Mouse (Mus musculus) myocyte (in vitro differentiated cells): ENCODE results near the gene Pacrg. TPM values are rescaled to one million over a fixed set of nuclear protein-coding genes. Genes with fewer than 3 reads are reported as not detected.
A peak's percentile ranks its signal among the peaks of the same experiment; 100 is the strongest.

ENCODE experiments used
- H3K27me3 ChIP-seq: one replicate; pipeline ENCODE4 v1.6.1; 2011; ENCODE audit not compliant: control insufficient read depth, insufficient read depth, insufficient read length
- H3K36me3 ChIP-seq: one replicate; pipeline ENCODE4 v1.6.1; 2011; ENCODE audit not compliant: control insufficient read depth, insufficient read depth
- H3K4me2 ChIP-seq: one replicate; pipeline ENCODE4 v1.6.1; 2011; ENCODE audit warnings: low read depth, control low read depth
- H3K4me3 ChIP-seq: one replicate; pipeline ENCODE4 v1.5.1; 2011; ENCODE audit warnings: mild to moderate bottlenecking, control low read depth, moderate library complexity
- H3K79me2 ChIP-seq: one replicate; pipeline ENCODE4 v1.6.1; 2011; ENCODE audit not compliant: control insufficient read depth, insufficient read depth
- H3ac ChIP-seq: one replicate; pipeline ENCODE4 v1.6.1; 2011; ENCODE audit not compliant: control insufficient read depth, insufficient read length
- CEBPB ChIP-seq: IDR thresholded peaks from 2 replicates; pipeline ENCODE4 v1.6.1; 2011; ENCODE audit warnings: mild to moderate bottlenecking, moderate library complexity; ENCODE audit not compliant: poor library complexity, insufficient read depth, severe bottlenecking
- E2F4 ChIP-seq: IDR thresholded peaks from one replicate; pipeline ENCODE4 v1.6.1; 2011; ENCODE audit warnings: mild to moderate bottlenecking, control low read depth, moderate library complexity; ENCODE audit not compliant: insufficient read depth
- MAX ChIP-seq: IDR thresholded peaks from one replicate; pipeline ENCODE4 v1.6.1; 2011; ENCODE audit warnings: low read depth, mild to moderate bottlenecking, control low read depth
- MYOD1 ChIP-seq, 3 experiments: IDR thresholded peaks; one replicate each; pipeline ENCODE4 v1.6.1; 2011; ENCODE audit warnings: control low read depth in 2 of 3, low read depth in 2 of 3, mild to moderate bottlenecking in 2 of 3, moderate library complexity in 1 of 3; ENCODE audit not compliant: insufficient read length in 2 of 3, control insufficient read depth in 1 of 3
- MYOG ChIP-seq, 3 experiments: IDR thresholded peaks; one replicate each; pipeline ENCODE4 v1.6.1; 2011; ENCODE audit warnings: control low read depth in 2 of 3, low read depth in 2 of 3, mild to moderate bottlenecking in 2 of 3; ENCODE audit not compliant: insufficient read length in 2 of 3, control insufficient read depth in 1 of 3, insufficient read depth in 1 of 3
- POLR2A ChIP-seq: IDR thresholded peaks from one replicate; pipeline ENCODE4 v1.6.1; 2011; ENCODE audit warnings: low read depth, mild to moderate bottlenecking, control low read depth, moderate library complexity; ENCODE audit not compliant: insufficient read length
- POLR2AphosphoS2 ChIP-seq: IDR thresholded peaks from one replicate; pipeline ENCODE4 v1.6.1; 2011; ENCODE audit warnings: low read depth, control low read depth; ENCODE audit not compliant: insufficient read length
- REST ChIP-seq: IDR thresholded peaks from one replicate; pipeline ENCODE4 v1.6.1; 2011; ENCODE audit warnings: mild to moderate bottlenecking, control low read depth, moderate library complexity; ENCODE audit not compliant: insufficient read depth, insufficient read length
- SRF ChIP-seq: IDR thresholded peaks from one replicate; pipeline ENCODE4 v1.6.1; 2011; ENCODE audit warnings: low read depth; ENCODE audit not compliant: control insufficient read depth, insufficient read length
- TCF12 ChIP-seq: IDR thresholded peaks from one replicate; pipeline ENCODE4 v1.6.1; 2011; ENCODE audit warnings: mild to moderate bottlenecking, control low read depth; ENCODE audit not compliant: poor library complexity, insufficient read depth, severe bottlenecking
- TCF3 ChIP-seq: IDR thresholded peaks from one replicate; pipeline ENCODE4 v1.6.1; 2011; ENCODE audit warnings: low read depth, control low read depth; ENCODE audit not compliant: insufficient read length
- USF1 ChIP-seq: IDR thresholded peaks from one replicate; pipeline ENCODE4 v1.6.1; 2011; ENCODE audit warnings: low read depth, mild to moderate bottlenecking, control low read depth, moderate library complexity
- polyA plus RNA-seq: library from polyadenylated mRNA; unstranded; fragments of >200 nt; fragmentation: generic; extraction: Trizol; gene quantifications from one replicate; pipeline ENCODE4 v1.2.1, GENCODE M21; 2012; ENCODE audit warnings: missing spikeins

The Pacrg gene
- polyA plus RNA-seq, 1 experiment: 0.64 TPM

DNA sequence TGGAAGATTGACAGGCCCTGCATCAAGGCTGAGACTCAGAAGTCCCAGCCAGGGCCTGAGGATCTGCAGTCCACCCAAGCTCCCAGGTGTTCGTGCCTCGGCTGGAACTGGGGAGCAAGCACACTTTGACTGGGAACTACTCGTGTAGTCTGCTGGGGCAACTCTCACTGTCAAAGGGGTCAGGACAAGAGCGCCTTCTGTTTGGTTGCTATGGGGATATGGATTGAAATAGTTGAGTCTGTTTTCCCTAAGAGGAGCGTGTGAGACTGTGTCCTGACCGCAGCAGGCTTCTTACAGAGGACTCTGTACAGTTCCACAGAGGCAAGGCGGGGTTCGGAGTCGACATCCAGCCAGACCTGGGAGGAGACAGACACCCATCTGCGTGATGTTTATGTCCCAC lies 440.4 kb downstream of the Pacrg start:
- no peak overlapping the region for H3ac ChIP-seq
- TF ChIP-seq SRF (no peak), TCF3 (no peak), CEBPB (no peak), TCF12 (no peak), MAX (no peak), MYOG (IDR thresholded peaks at IDR 0.05; ENCODE audit: control insufficient read depth in 1 of 3, insufficient read depth in 1 of 3, insufficient read length in 2 of 3, low read depth in 2 of 3) (no peak), USF1 (no peak), REST (no peak), POLR2AphosphoS2 (no peak)
- no peak overlapping the region for H3K4me3 ChIP-seq
- no peaks in the 10 kb centered on the region for H3K36me3 ChIP-seq
- H3K79me2 ChIP-seq: no peaks in the 10 kb centered on the region
- no peak overlapping the region for H3K4me2 ChIP-seq
- no peaks in the 10 kb centered on the region for H3K27me3 ChIP-seq

DNA sequence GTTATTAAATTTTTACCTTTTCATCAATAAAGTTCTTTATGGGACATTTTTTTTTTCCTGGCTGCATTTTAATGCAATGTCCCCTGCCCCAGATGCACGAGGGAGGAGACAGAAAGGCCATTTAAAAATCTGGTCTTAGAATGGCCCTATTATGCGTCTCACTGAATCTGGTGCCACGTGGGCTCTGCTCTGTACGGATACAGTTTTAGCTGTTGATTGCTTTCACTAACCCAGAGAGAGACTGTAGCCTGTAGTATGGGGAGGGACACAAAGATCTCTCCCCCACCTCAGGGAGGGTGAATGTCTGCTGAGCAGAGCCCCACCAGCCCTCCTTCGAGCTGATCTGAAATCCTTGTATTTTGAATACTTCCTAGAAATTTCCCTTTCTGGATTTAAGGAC lies 441.2 kb downstream of the Pacrg start:
- no peaks in the 10 kb centered on the region for H3K27me3 ChIP-seq
- H3K36me3 ChIP-seq: no peaks in the 10 kb centered on the region
- H3K4me2 ChIP-seq: no peak overlapping the region
- TF ChIP-seq CEBPB: no peak
- TF ChIP-seq USF1: no peak
- TF ChIP-seq POLR2A: no peak
- no peak for TF ChIP-seq TCF3
- no peak for TF ChIP-seq MYOG (IDR thresholded peaks at IDR 0.05; ENCODE audit: control insufficient read depth in 1 of 3, insufficient read depth in 1 of 3, insufficient read length in 2 of 3, low read depth in 2 of 3)
- no peak overlapping the region for H3K4me3 ChIP-seq
- no peak overlapping the region for H3ac ChIP-seq
- H3K79me2 ChIP-seq: no peaks in the 10 kb centered on the region

DNA sequence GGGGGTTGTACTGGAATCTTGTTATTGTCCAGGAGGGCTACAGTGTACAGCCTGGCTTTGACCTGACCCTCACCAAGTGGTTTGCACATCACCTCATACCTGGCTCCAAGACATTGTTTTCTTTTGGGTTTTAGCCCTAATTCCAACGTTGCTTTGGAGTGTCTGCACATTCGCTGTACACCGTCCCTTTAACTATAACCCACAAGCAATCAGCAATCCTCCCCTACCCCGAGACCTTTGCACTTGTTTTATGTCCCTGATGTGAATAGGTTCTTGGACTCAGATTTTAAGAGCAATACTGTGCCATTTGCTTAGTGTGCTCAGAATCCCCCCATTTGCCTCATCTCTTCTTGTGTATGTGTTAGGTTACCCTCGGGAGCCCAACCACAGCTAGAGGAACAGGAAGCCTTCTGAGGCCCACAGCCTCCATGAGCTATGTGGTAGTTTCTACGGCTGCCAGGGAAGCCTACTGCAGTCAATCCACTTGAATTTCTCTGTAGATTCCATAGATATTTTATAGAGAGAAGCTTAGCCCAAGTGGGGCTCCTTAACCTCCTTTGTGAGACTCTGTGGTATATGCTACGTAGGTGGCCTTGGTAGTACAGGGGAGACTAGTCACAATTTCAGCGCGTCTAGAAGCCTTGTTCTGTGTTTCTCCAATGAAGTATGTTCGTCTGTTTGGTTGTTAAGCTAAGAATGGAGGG lies 442.0 kb downstream of the Pacrg start:
- Histone ChIP-seq H3K4me2 (no peak overlapping the region), H3K4me3 (no peak overlapping the region), H3K36me3 (no peaks in the 10 kb centered on the region), H3K79me2 (no peaks in the 10 kb centered on the region), H3ac (no peak overlapping the region), H3K27me3 (no peaks in the 10 kb centered on the region)
- TF ChIP-seq MAX: no peak
- TF ChIP-seq TCF3: no peak
- TF ChIP-seq POLR2A: no peak
- no peak for TF ChIP-seq MYOG (IDR thresholded peaks at IDR 0.05; ENCODE audit: control insufficient read depth in 1 of 3, insufficient read depth in 1 of 3, insufficient read length in 2 of 3, low read depth in 2 of 3)
- TF ChIP-seq REST: no peak
- TF ChIP-seq E2F4: no peak

DNA sequence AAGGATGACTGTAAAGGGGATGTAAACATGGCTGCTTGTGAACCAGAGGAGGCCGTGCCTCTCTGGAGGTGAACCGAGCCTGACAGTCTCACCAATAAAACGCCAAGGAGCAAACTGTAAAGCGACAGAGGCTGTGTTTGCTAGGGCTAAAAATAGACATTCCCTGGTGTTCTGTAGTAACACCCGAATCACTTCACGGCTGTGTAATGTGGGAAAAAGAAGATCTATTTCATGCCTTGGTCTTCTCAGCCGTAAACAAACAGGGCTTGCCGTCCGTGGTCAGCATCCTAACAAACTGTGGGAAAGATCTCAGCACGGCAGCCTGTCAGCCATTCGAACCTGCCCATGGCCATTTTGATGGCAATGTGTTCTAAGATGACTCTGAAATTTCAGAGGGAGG lies 442.8 kb downstream of the Pacrg start:
- Histone ChIP-seq H3K4me2 (no peak overlapping the region), H3K36me3 (no peaks in the 10 kb centered on the region)
- TF ChIP-seq POLR2A (no peak), USF1 (no peak), REST (no peak), POLR2AphosphoS2 (no peak), MYOG (IDR thresholded peaks at IDR 0.05; ENCODE audit: control insufficient read depth in 1 of 3, insufficient read depth in 1 of 3, insufficient read length in 2 of 3, low read depth in 2 of 3) (no peak), SRF (no peak), E2F4 (no peak), MAX (no peak), MYOD1 (IDR thresholded peaks at IDR 0.05; ENCODE audit: control insufficient read depth in 1 of 3, insufficient read length in 2 of 3, low read depth in 2 of 3) (no peak), CEBPB (no peak), TCF12 (no peak), TCF3 (no peak)

DNA sequence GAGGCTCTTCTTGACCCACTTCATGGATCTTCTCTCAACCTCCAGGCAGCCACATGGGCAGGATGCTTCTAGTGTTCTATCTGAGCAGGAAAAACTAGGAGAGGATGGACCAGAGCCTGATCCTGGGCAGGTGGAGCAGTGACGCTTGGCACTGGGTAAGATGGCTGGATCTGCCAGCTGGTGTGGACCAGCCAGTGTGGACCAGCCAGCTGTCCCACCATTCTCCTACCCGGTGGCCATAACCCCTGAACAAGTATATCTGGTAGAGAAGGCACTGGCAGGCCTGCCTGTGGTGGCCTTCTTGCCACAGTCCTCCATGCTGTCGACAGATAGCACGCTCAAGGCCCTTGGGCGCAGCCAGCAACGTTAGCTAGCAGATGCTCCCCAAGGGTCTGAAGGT lies 443.2 kb downstream of the Pacrg start:
- no peak overlapping the region for H3ac ChIP-seq
- no peaks in the 10 kb centered on the region for H3K79me2 ChIP-seq
- H3K36me3 ChIP-seq: no peaks in the 10 kb centered on the region
- H3K4me2 ChIP-seq: no peak overlapping the region
- H3K4me3 ChIP-seq: no peak overlapping the region
- no peak for TF ChIP-seq TCF3
- TF ChIP-seq MYOD1 (IDR thresholded peaks at IDR 0.05; ENCODE audit: control insufficient read depth in 1 of 3, insufficient read length in 2 of 3, low read depth in 2 of 3): peak in 1 of 3 experiments; percentile 21
- TF ChIP-seq TCF12: no peak
- no peaks in the 10 kb centered on the region for H3K27me3 ChIP-seq

More for the DNA sequence above, 442.8 kb downstream of the Pacrg start:
- Histone ChIP-seq H3K27me3 (no peaks in the 10 kb centered on the region), H3K79me2 (no peaks in the 10 kb centered on the region), H3ac (no peak overlapping the region), H3K4me3 (no peak overlapping the region)
